Mouse (Mus musculus) fat pad, adult 2 months (tissue): ENCODE measurements around the gene Fkbp8.

Source experiments
- DNase-seq: peaks from one replicate; pipeline ENCODE4 v3.0.0-alpha.2; 2011; ENCODE audit warnings: low read depth, low spot score; ENCODE audit errors: extremely low read depth

Fkbp8 gene

DNA sequence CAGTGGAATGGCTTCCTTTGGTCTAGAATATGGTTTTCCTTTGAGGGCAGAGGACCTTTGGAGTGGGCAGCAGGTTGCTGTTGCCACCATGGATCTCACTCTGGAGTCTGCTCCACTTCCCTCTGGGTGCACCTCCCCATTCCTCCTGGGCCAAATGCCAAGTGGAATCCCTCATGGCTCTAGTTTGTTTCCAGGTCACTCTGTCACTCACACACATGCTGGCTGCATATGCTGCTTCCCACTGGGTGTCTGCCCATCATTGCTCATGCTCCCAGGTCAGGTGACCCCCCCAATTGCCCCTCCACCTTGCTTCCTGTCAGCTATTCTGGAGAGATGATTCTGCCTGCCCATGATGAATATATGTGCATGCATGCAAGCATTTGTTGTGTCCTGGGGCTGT is 26.2 kb downstream of the Fkbp8 start:
- no peak for DNase-seq

DNA sequence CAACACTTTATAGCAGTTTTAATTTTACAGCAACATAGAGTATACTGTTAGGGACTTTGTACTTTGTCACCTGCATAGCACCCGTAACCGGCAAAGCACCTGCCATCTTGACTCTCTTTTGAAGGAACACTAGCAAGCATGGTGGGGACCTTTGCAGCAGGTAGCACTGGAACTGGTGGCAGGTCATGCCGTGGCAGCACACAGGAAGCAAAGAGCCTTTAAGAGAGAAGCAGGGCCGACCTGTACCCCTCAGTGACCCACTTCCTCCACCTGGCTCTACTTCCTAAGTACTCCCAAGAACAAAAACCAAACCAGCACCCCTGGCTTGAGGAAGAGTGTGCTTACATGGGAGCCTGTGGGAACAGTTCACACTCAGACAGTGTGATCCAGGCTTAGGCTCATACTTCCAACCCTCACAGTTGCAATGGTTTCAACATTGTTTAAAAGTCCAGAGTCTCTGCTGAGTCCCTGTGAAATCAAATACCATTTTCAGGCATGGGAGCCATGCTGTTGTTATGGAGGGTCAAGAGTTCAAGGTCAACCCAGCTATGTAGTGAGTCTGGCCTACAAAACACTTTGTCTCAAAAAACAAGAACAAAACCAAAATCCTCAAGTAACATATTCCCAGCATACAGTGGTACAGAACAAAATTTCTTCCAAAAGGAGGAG is 27.7 kb downstream of the Fkbp8 start:
- no peak for DNase-seq

DNA sequence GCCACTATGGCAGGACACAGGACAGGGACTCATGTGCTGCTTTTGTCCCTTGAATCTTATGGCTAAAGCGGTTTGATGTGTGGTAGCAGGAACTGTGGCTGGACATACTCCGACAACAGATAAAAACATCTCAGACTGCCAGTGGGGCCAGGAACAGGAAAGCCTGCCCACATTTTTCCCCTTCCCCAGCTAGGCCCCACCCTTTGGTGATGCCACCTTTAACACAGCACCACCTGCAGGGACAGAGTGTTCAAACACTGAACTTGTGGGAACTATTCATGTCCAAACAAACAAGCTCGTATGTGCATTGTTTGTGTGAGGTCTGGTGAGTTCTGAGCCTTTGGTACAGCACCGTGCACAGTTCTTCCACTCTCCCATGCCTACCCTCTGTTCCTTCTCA is 30.8 kb downstream of the Fkbp8 start:
- DNase-seq, result no peak

DNA sequence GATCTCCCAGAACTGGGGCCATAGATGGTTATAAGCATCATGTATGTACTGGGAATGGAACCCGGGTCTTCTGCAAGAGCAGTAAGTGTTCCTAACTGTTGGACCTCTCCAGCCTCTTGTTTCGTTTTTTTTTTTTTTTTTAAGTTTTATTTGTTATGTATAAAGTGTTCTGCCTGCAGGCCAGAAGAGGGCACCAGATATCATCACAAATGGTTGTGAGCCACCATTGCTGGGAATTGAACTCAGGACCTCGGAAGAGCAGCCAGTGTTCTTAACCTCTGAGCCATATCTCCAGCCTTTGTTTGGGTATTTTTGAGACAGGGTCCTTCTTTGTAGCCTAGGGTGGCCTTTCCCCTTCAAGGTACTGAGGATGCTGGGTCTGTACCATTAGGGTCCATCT is 31.5 kb downstream of the Fkbp8 start:
- DNase-seq, result no peak

DNA sequence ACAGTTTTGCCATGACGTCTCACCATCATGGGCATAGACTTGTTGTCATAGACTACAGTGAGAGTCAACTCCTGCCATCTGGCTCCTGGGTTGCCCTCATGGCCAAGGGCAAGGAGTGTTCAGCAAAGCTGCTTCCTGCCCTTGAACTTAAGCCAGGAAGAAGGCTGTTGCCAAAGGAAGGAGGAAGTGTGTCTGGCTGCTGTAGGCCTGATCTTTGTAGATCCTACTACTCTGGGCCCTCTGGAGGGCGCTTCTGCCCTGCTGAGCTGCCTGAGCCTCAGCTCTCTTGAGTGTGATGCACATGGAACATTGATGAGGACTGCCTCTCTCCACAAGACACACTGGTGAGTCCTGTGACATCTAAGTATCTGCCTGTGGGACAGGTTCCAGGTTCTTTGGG is 32.6 kb downstream of the Fkbp8 start:
- no peak for DNase-seq

DNA sequence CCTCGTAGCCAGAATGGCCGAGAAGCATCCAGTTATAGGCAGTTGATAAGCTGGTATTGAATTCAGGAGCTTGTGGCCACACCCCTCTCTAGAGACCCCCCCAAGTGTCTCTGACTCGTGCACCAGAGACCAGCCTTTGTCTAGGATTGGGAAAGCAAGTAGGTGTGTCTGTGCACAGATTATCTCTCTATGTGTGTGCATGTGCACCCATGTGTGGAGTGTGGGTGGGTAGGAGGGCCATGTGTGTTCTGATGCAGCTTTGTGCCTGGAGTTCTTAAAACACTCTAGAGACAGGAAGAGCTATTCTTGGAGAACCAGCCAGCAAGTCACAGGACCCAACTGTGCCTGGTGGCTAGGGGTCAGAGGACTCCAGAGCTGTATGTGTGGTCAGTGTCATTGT is 33.0 kb downstream of the Fkbp8 start:
- no peak for DNase-seq

DNA sequence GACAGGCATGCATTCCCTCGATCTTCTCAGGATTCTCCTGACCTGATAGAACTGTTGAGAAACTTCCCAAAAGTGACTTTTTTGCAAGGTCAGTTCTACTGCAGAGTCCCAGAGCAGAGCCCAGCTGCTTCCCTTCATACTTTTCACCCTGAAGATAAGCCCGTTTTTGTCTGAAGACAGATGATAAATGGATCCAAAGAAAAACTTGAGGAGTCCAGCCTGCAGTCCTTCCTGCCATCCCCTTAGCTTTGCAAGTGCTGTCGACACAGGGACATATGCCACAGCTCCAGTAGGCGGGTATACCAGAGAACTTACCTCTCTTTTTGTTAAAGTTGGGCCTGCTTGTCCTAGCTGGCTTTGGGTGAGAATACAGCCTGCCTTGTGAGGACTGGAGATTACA is 33.8 kb downstream of the Fkbp8 start:
- no peak for DNase-seq

DNA sequence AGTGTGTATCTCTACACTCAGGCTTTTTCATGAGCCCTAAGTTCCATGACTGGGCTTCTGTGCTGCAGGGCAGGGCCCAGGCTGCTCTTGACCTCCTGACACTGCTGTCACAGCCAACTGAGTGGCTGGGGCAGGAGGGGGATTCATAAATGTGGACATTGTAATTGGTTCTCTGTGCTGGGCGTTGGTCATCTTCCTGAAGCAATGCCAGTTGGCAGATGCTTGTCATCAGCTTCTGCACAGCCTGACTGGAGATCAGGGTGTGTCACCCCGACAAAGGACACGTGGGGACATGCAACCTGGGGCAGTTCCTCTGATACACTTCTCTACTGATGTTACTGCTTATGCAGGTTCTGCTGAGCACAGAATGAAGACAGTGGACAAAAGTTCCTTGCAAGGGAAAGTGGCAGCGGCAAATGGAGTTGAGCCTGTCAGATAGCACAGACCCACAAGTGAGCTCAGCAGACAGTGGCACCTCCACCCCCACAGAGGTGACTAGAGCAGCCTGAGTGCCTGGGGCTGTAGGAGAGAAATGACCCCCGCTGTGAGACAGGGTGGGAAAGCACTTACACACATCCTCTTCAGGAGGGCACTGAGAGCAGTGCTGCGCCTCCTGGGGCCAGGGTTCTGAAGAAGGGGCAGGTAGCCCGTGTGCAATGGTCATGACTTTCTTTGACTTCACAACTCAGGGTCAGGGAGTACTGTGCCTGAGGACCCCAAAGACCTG is 34.4 kb downstream of the Fkbp8 start:
- DNase-seq, result no peak

DNA sequence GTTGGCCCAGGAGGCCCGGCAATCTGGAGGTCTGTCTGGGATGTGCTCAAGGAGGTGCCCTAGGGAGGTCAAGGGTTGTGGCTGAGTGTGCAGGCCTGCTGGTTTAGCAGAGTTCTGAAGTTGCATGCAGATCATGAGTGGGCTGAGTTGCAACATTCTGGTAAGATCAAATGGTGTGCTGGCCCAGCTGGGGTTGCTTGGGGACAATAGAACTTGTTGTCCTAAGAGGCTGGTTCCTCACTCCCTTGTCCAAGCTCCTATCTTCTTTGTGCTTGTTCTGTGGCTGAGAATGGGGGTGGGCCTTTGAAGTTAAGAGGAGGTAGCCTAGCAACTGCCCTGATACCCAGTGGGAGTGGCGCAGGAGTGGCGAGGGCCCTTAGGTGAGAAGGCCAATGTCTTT is 35.3 kb downstream of the Fkbp8 start:
- no peak for DNase-seq

DNA sequence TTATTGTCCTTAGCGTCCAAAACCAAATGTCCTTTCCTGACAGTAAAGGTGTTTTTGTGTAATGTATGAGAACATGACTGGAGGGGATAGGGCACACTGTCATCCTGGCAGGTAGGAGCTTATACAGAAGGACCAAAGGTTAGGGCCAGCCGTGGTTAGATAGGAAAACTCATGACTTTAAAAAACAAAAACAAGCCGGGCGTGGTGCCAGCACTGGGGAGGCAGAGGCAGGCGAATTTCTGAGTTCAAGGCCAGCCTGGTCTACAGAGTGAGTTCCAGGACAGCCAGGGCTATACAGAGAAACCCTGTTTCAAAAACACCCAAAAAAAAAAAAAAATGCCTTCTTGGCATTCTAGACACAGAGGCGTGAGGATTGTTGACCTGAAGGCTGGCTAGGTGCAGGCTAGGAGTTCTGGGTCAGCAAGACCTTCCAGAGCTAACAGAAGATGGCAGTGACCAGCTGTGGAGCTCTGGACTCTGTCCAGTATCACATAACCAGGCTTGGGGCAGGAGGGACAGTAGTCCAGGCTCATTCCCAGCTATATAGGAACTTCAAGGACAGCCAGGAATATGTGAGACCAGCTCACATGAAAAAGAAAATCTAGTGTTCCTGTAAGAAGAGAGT is 36.4 kb downstream of the Fkbp8 start:
- DNase-seq, result no peak

DNA sequence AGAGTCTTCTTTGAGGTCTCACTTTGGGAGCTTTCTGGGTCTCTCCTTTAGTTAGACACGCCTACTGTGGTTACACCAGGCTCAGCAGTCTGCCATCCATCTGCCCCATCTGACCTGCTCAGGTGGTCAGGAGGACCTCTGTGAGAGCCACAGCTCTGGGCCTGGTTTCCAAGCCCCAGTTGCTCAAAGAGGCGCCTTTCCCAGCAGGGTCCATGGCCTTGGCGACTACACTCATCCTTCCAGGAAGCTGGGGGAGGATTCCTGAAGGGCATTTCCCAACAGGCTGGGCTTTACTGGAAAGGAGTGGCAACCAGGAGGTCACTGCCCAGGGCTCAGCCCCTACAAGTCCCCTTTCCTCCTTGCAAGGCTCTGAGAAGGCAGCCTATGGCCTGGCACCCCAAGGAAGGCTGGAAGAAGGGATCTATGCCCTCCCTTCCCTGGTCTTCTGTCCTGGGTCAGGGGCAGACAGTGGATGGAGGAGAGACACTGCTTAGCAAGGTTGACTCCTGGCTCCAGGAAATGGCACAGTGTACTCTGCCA is 37.2 kb downstream of the Fkbp8 start:
- no peak for DNase-seq

DNA sequence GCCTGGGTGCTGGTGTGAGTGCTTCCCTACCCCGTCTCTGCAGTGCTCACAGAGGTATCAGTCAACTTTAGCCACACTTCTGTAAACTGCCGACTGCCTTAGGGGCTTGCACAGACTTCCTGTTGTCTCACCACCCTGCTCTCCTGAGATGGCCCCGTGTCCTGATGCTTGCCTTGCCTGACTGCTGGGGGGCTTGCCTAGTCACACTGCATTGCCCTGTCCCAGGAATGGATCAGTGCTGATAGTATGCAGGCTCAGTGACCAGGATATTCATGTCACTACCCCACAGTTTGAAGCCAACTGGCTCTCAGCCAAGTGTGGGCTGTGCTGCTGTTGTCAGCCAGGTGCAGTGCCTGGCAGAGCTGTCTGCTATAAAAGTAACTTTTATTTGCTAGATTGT is 38.0 kb downstream of the Fkbp8 start:
- no peak for DNase-seq

DNA sequence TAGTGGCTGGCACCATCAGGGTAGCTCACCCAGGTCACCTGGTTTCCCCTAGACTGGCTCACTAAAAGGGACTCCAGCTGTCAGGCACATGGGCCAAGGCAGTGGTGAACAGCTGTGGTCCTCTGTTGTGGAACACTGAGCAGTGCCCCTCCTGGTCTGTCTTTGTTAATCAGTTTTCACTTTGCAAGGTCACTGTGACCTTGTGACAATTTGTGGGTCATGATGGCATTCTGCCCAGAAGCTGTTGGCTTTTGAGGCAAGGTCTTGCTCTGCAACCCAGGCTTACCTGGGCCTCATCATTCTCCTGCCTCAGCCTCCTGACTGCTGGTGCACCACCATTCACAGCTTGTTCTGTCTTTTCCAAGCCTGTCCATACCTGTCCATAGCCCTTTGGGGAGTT is 42.8 kb downstream of the Fkbp8 start:
- DNase-seq, result no peak

DNA sequence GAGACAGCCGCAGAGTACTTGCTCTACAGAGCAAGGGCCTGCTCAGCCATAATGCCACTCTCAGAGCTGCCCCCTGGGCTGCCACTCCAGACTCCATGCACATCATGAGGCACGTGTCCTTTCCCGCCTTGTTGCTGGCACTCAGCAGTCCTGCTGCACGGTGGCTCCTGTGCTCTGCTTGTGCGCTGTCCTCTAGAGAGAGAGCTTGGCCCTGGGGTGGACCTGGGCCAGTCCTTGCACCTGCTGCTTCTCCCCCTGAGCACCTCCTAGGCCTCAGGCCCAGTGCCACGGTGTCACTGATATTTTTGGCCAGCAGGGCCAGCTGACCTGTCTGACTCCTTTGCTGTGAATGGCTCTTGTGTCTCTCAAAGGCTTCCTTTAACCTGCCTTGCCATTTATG is 43.5 kb downstream of the Fkbp8 start:
- no peak for DNase-seq

DNA sequence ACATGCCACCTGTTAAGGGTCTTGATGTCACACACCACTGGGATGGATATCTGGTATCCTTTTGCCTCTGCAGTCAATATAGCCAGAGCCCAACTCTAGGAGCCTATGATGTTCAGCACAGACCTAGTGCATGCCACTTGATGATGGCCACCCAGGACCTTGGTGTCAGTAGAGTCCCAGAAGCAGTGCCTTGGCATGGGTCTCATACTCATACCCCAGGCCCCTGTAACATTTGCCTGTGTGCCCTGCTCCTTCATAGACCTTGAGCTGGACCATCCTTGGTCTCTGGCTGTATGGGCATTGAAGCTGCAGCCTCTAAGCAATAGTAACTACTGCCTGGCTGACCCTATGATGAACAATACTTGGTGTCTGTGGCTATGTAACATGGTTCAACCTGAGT is 46.8 kb downstream of the Fkbp8 start:
- no peak for DNase-seq

DNA sequence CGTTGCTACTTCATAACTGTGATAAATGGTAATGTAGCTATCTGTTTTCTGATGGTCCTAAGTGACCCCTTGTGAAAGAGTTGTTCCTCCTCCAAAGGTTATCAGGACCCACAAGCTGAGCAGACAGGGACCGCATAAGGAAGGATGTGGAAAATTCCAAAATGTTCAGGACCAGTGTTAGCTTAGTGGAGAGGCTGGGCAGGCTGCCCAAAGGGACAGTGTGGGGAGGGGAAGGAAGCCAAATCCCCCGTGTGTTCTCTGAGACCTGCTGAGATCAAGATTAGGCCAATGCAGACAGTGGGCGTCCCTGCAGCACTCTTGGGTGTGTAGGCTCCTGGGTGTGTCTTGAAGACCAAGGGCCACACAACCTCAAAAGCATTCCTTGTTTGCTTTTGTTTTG is 47.4 kb downstream of the Fkbp8 start:
- DNase-seq, result no peak

DNA sequence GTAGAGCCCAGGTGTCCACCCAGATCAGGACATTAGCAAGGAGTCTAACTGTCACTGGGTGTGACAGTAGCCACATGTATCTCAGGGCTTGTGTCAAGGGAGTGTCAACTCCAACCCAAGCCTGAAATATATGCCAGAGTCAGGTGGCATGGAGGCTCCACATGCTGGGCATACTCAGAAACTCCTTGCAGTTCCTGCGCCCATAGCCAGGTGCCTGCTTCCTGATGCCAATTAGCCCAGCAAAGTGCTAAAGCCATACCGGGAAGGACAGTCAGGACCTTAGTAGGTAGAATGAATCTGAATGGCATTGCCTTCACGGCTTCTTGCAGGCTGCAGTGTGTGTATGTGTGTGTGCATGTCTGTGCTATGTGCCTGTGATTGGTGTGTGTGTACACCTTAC is 49.7 kb downstream of the Fkbp8 start:
- DNase-seq, result no peak

DNA sequence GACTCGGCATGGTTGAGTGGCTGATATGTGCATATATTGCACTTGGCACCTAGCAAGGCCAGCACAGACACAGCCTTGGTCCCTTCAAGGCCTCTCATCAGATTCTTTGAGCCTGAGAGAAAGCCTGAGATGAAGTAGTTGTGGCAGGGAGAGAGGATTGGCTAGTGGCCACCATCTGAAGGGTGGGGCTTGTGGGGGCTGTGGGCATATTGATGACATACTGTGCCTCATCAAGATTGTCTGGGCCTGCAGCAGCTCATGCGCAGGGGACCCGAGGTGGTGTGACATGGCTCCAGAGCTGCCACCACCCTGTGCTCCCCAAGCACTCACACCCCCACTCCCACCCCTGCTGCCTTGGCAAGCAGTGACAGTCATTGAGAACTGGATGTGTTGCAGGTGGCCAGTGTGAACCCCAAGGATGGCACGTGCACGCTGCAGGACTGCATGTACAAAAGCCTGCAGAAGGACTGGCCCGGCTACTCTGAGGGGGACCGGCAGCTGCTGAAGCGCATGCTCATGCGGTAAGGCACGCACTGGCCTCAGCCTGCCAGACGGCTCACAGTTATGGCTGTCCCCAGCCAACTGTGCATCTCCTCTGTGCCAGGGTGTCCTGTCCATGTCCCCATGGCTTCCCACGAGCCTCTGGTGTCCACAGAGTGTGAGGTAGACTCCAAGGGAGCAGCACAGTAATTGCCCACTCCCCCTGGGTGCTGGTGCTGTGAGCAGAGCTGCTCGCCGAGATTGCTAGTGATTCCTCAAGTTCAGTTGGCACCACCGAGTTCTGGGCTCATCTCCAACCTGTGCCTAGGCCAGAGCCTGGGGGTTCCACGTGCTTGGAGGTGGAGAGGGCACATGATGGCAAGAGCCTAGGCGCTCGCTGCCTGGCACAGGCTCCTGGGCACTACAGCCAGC is 56.2 kb downstream of the Fkbp8 start:
- DNase-seq, result no peak

DNA sequence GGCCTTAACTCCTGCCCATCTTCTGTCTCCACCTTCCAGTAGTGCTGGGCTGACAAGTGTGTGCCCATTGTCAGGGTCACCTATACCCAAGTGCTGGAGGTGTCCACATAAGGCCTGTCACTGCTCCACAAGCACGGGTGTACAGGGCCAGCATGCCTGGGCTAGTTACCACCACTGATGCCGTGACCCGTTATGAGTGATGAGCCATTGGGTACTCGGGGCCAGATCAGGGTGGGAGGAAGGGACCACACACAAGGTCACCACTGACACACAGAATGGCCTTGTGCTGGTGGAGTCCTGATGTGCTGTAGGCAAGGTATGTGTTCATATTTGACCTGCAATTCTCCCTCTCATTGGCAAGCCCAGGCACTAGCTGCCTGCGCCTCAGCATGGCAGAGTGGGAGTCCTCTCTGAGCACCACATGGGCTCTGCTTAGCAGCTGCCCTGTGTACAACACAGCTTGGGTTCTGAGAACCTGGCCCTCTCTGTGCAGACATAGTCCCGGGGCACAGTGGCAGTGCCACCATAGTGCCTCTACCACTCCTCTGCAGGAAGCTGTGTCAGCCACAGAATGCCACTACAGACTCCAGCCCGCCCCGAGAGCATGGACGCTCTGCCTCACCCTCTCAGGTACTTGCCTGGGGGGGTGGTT is 57.2 kb downstream of the Fkbp8 start:
- DNase-seq, result no peak
